Mouse (Mus musculus) E14TG2a.4 (cell line): Measurements from ENCODE around the gene Fem1b.

Experiments
- H3K27me3 ChIP-seq: 2 replicates; pipeline ENCODE4 v1.6.1; 2014; ENCODE audit warnings: low read length, control low read depth; ENCODE audit not compliant: insufficient read depth
- H3K36me3 ChIP-seq: 2 replicates; pipeline ENCODE4 v1.6.1; 2014; ENCODE audit warnings: low read length, control low read depth; ENCODE audit not compliant: insufficient read depth
- H3K4me1 ChIP-seq: replicated peaks from 2 replicates; pipeline ENCODE4 v1.6.1; 2014; ENCODE audit warnings: low read depth, low read length, control low read depth
- H3K4me3 ChIP-seq: replicated peaks from 2 replicates; pipeline ENCODE4 v1.5.1; 2014; ENCODE audit warnings: mild to moderate bottlenecking, low read length
- H3K9me3 ChIP-seq: 2 replicates; pipeline ENCODE4 v1.6.1; 2014; ENCODE audit warnings: low read length, control low read depth
- CTCF ChIP-seq: conservative IDR thresholded peaks from 2 replicates; pipeline ENCODE4 v1.5.1; 2014; ENCODE audit warnings: low read length
- NANOG ChIP-seq: IDR thresholded peaks from 2 replicates; pipeline ENCODE4 v1.6.1; 2014; ENCODE audit warnings: borderline replicate concordance, low read length, mixed read lengths
- POU5F1 ChIP-seq: IDR thresholded peaks from 2 replicates; pipeline ENCODE4 v1.6.1; 2014; ENCODE audit warnings: low read length, borderline replicate concordance

Gene Fem1b

GRCm38 (mm10) chr9:62847694-62848093 is 36.0 kb upstream of the Fem1b start:
- peaks cover 37% of the 10 kb centered on the region for H3K36me3 ChIP-seq
- no peak overlapping the region for H3K4me3 ChIP-seq
- peaks cover 61% of the 10 kb centered on the region for H3K4me1 ChIP-seq
- no peaks in the 10 kb centered on the region for H3K27me3 ChIP-seq
- no peaks in the 10 kb centered on the region for H3K9me3 ChIP-seq
- TF ChIP-seq POU5F1 (no peak), CTCF (peak; percentile 99)

GRCm38 (mm10) chr9:62844461-62844860 is 32.7 kb upstream of the Fem1b start:
- no peak overlapping the region for H3K4me3 ChIP-seq
- peaks cover 5% of the 10 kb centered on the region; the same call in 1 of the 2 replicates for H3K27me3 ChIP-seq
- peaks cover 29% of the 10 kb centered on the region for H3K36me3 ChIP-seq
- TF ChIP-seq NANOG (no peak), CTCF (no peak), POU5F1 (no peak)
- H3K4me1 ChIP-seq: peaks cover 65% of the 10 kb centered on the region
- no peaks in the 10 kb centered on the region for H3K9me3 ChIP-seq

GRCm38 (mm10) chr9:62843356-62844024 is 31.8 kb upstream of the Fem1b start:
- peaks cover 20% of the 10 kb centered on the region for H3K36me3 ChIP-seq
- no peak overlapping the region for H3K4me3 ChIP-seq
- no peaks in the 10 kb centered on the region for H3K9me3 ChIP-seq
- H3K4me1 ChIP-seq: peaks cover 61% of the 10 kb centered on the region
- TF ChIP-seq POU5F1 (no peak), NANOG (no peak), CTCF (no peak)
- H3K27me3 ChIP-seq: peaks cover 5% of the 10 kb centered on the region; the same call in 1 of the 2 replicates

- peaks cover 73% of the 10 kb centered on the region for H3K4me1 ChIP-seq
- no peak for TF ChIP-seq CTCF
- no peak for TF ChIP-seq NANOG
- no peak for TF ChIP-seq POU5F1
- H3K4me3 ChIP-seq: peak overlapping the region; percentile 87
- H3K27me3 ChIP-seq: peaks cover 5% of the 10 kb centered on the region; the same call in 1 of the 2 replicates
- peaks cover 5% of the 10 kb centered on the region; the same call in 1 of the 2 replicates for H3K36me3 ChIP-seq
- H3K9me3 ChIP-seq: no peaks in the 10 kb centered on the region
Measured at GRCm38 (mm10) chr9:62839172-62839770, 27.5 kb upstream of the Fem1b start.

- TF ChIP-seq NANOG (no peak), CTCF (no peak), POU5F1 (no peak)
- peaks cover 76% of the 10 kb centered on the region for H3K4me1 ChIP-seq
Measured at GRCm38 (mm10) chr9:62838506-62839171, 26.9 kb upstream of the Fem1b start, which contains the start of gene Cln6. Cln6 (plus strand) TSS chr9:62838785.

GRCm38 (mm10) chr9:62838146-62838505 is 26.4 kb upstream of the Fem1b start:
- Histone ChIP-seq H3K4me1 (peaks cover 79% of the 10 kb centered on the region), H3K9me3 (no peaks in the 10 kb centered on the region), H3K4me3 (peak overlapping the region; percentile 87), H3K27me3 (peaks cover 5% of the 10 kb centered on the region; the same call in 1 of the 2 replicates), H3K36me3 (peaks cover 5% of the 10 kb centered on the region; the same call in 1 of the 2 replicates)
- no peak for TF ChIP-seq CTCF
- no peak for TF ChIP-seq NANOG
- no peak for TF ChIP-seq POU5F1

More at GRCm38 (mm10) chr9:62838506-62839171, 26.9 kb upstream of the Fem1b start, which contains the start of gene Cln6:
- H3K36me3 ChIP-seq: peaks cover 5% of the 10 kb centered on the region; the same call in 1 of the 2 replicates
- peaks cover 5% of the 10 kb centered on the region; the same call in 1 of the 2 replicates for H3K27me3 ChIP-seq
- peak within 1 kb of the TSS; percentile 87 for H3K4me3 ChIP-seq
- no peaks in the 10 kb centered on the region for H3K9me3 ChIP-seq

GRCm38 (mm10) chr9:62837611-62838010 is 25.9 kb upstream of the Fem1b start:
- peaks cover 5% of the 10 kb centered on the region; the same call in 1 of the 2 replicates for H3K36me3 ChIP-seq

More at GRCm38 (mm10) chr9:62837611-62838010, 25.9 kb upstream of the Fem1b start:
- Histone ChIP-seq H3K27me3 (peaks cover 5% of the 10 kb centered on the region; the same call in 1 of the 2 replicates), H3K4me1 (peaks cover 79% of the 10 kb centered on the region), H3K9me3 (no peaks in the 10 kb centered on the region), H3K4me3 (peak overlapping the region; percentile 87)
- TF ChIP-seq NANOG: no peak
- TF ChIP-seq POU5F1: no peak
- TF ChIP-seq CTCF: no peak
